Mouse (Mus musculus): ENCODE results near the gene Hoxb3. TPM values are rescaled to one million over a fixed set of nuclear protein-coding genes. Genes with fewer than 3 reads are reported as not detected.

Hoxb3 gene
- polyA plus RNA-seq (2012; rRNA removed): 25.2 and 37.6 TPM in 2 replicates

GRCm38 (mm10) chr11:96323154-96323553, at the start of gene Hoxb3:
TSS of gene Hoxb3 (plus strand) at chr11:96323326.

GRCm38 (mm10) chr11:96281855-96282570, 41.1 kb upstream of the Hoxb3 start, which contains the start of gene Hoxb8:
TSS of gene Hoxb8 (plus strand) at chr11:96281905.

DNA sequence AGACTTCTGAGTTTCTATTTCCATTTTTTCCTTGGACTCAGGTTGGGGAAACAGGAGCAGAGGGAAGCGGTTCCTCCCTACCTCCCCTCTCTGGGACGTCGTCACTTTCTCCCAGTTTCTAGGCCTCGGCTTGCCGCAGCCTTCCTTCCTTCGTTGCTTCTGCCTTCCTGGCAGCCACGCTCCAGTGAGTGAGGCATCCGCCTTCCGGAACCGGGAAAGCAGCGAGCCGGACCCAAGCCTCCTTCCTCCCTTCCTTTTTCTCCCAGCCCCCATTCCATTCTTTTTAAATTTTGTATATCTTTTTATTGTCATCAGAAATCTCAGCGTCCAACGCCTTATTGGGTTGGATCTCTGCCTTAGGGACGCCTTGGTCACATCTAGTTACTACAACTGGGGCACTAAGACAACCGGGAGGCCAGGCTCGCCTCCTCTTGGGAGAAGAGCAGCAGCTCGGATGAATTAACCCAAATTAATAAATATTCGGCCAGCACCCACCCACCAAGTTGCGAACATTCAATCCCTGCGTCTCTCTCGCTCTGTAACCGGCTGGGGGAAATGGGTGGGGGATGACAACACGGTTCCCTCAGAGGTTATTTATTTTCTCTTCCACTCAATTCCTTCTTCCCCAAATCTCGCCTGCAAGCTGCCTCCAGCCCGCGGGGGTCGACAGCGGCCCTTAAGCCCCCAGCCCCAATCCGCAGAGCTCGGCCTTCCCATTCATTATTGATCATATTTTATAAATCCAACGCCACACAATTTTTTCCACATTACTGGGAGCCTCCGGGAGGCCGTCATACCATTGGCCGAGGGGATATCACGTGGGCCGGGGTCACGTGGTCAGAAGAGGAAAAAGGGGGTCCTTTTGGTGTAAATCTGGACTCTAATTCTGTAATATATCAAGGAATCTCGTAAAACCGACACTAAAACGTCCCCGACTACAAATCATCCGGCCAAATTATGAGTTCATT, 37.1 kb upstream of the Hoxb3 start, which contains the start of gene Hoxb7:
TSS of gene Hoxb7 (plus strand) at position 853 of the 968 bp plus-strand sequence.

GRCm38 (mm10) chr11:96291681-96292564, 31.2 kb upstream of the Hoxb3 start, which contains the start of gene Hoxb6:
TSS of gene Hoxb6 (plus strand) at chr11:96292476.

DNA sequence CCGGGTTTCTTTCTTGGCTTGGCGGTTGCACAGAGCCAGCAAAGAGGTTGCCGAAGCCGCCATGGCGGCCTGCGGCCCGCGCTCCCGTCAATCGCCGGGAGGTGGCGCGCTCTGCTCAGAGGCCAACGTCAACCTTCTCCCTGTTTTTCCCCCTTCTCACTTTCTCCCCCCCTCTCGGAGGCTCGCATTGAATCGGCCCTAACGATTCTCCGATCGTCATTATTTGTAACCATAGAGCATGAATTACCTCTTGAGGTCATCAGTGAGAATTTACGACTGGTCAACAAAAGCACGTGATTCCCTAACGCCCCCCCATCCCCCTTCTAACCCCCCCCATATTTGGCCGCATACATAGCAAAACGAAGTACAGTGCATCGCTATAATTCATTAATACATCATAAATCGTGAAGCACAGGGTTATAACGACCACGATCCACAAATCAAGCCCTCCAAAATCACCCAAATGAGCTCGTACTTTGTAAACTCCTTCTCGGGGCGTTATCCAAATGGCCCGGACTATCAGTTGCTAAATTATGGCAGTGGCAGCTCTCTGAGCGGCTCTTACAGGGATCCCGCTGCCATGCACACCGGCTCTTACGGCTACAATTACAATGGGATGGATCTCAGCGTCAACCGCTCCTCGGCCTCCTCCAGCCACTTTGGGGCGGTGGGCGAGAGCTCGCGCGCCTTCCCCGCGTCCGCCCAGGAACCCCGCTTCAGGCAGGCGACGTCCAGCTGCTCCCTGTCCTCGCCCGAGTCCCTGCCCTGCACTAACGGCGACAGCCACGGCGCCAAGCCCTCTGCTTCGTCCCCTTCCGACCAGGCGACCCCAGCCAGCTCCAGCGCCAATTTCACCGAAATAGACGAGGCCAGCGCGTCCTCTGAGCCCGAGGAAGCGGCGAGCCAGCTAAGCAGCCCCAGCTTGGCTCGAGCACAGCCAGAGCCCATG, 19.7 kb upstream of the Hoxb3 start, which contains the start of gene Hoxb5:
TSS of gene Hoxb5 (plus strand) at position 186 of the 949 bp plus-strand sequence.

DNA sequence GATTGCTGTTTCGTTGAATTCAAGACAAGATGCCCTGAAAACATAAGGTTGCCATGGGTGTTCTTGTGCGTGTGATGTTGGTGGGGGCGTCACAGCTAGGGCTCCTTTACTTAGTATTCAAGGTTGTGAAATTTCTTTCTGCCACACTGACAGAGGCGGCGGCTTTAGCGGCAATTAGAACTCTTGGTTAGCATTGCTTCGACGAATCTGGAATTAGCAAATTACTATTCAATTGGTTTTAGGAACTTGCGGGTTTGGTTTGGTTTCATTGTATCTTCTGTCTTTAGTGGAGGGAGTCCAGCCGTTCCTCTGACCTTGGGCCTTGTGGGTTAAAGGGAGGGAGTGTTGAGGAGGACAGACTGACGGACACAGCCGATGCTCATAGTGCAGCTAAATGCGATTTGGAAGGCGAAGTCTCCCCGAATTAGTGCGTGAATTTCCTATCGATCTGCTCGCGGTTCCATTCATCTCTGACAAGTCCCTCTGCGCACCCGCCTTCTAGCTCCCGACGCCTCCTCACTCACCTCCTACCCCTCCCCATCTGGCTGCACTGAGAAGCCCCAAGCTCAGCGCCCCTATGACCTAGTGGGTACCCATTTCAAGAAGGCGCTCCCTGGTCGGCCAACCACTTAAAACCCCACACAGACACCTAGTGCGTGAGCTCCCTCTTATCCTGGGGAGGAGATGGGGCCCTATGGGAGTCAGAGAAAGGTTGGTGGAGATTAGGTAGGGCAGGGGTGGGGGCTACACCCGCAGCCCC, 5.3 kb upstream of the Hoxb3 start, which contains the start of gene Hoxb4:
TSS of gene Hoxb4 (plus strand) at position 660 of the 760 bp plus-strand sequence.

GRCm38 (mm10) chr11:96350341-96350624, 27.2 kb downstream of the Hoxb3 start, which contains the start of gene Hoxb2:
TSS of gene Hoxb2 (plus strand) at chr11:96350525.

GRCm38 (mm10) chr11:96365441-96366091, 42.4 kb downstream of the Hoxb3 start, which contains the start of gene Hoxb1:
TSS of gene Hoxb1 (plus strand) at chr11:96365752.

Other genes starting within 250 kb of the Hoxb3 start
- gene Atp5g1, start 247.7 kb upstream of the Hoxb3 start, polyA plus RNA-seq (2012; rRNA removed): 328 and 335 TPM in 2 replicates
- gene Calcoco2, start 211.4 kb upstream of the Hoxb3 start, polyA plus RNA-seq (2012; rRNA removed): not detected in 2 replicates
- 0.75 and 0.84 TPM in 2 replicates for gene Ttll6, start 189.5 kb upstream of the Hoxb3 start, polyA plus RNA-seq (2012; rRNA removed)
- not detected in 2 replicates for gene Hoxb13, start 129.0 kb upstream of the Hoxb3 start, polyA plus RNA-seq (2012; rRNA removed)
- 0.43 and 15.4 TPM in 2 replicates for gene Hoxb9, start 51.9 kb upstream of the Hoxb3 start, polyA plus RNA-seq (2012; rRNA removed)
- 28.2 and 71.6 TPM in 2 replicates for gene Hoxb8, start 41.4 kb upstream of the Hoxb3 start, polyA plus RNA-seq (2012; rRNA removed)
- 3.5 and 10.0 TPM in 2 replicates for gene Hoxb7, start 36.7 kb upstream of the Hoxb3 start, polyA plus RNA-seq (2012; rRNA removed)
- gene Hoxb6, start 30.9 kb upstream of the Hoxb3 start, polyA plus RNA-seq (2012; rRNA removed): 14.9 and 21.2 TPM in 2 replicates
- 24.3 and 32.8 TPM in 2 replicates for gene Hoxb5, start 20.0 kb upstream of the Hoxb3 start, polyA plus RNA-seq (2012; rRNA removed)
- 4.7 and 5.6 TPM in 2 replicates for gene Hoxb4, start 5.1 kb upstream of the Hoxb3 start, polyA plus RNA-seq (2012; rRNA removed)
- gene Hoxb2, start 27.2 kb downstream of the Hoxb3 start, polyA plus RNA-seq (2012; rRNA removed): 10.5 and 15.4 TPM in 2 replicates
- 0.06 and 0.10 TPM in 2 replicates for gene Hoxb1, start 42.4 kb downstream of the Hoxb3 start, polyA plus RNA-seq (2012; rRNA removed)
- 1.9 and 2.4 TPM in 2 replicates for gene Skap1, start 141.3 kb downstream of the Hoxb3 start, polyA plus RNA-seq (2012; rRNA removed)